Mouse (Mus musculus) hindbrain, embryonic 11.5 days (tissue): ENCODE data around the gene Vars2. TPM values are rescaled to one million over a fixed set of nuclear protein-coding genes. Genes with fewer than 3 reads are reported as not detected.

Experiments
- ATAC-seq: fragments of 200-750 bp; cut with Nextera tagmentation; 2 replicates; pipeline ENCODE4 v1.8.0; 2017; ENCODE audit warnings: mild to moderate bottlenecking, moderate TSS enrichment, moderate library complexity; ENCODE audit not compliant: low FRiP score
- DNase-seq: peaks from one replicate; pipeline ENCODE4 v3.0.0-alpha.2; 2015; ENCODE audit warnings: low spot score
- H3K27ac ChIP-seq: fragments of 300-500 bp; sonication (generic); 2 replicates; pipeline ENCODE4 v1.5.1; 2014; ENCODE audit warnings: mild to moderate bottlenecking, low read depth, low read length
- H3K27me3 ChIP-seq: fragments of 300-500 bp; sonication (generic); 2 replicates; pipeline ENCODE4 v1.6.1; 2014; ENCODE audit warnings: mild to moderate bottlenecking, low read length, moderate library complexity, mixed read lengths; ENCODE audit not compliant: control insufficient read depth, insufficient read depth
- H3K36me3 ChIP-seq: fragments of 300-500 bp; sonication (generic); 2 replicates; pipeline ENCODE4 v1.6.1; 2014; ENCODE audit warnings: mild to moderate bottlenecking, low read length, moderate library complexity, mixed read lengths; ENCODE audit not compliant: control insufficient read depth, insufficient read depth
- H3K4me1 ChIP-seq: fragments of 300-500 bp; sonication (generic); replicated peaks from 2 replicates; pipeline ENCODE4 v1.6.1; 2014; ENCODE audit warnings: low read length, mixed read lengths; ENCODE audit not compliant: control insufficient read depth, insufficient read depth
- H3K4me2 ChIP-seq: fragments of 300-500 bp; sonication (generic); replicated peaks from 2 replicates; pipeline ENCODE4 v1.6.1; 2014; ENCODE audit warnings: mild to moderate bottlenecking, low read depth, low read length
- H3K4me3 ChIP-seq: fragments of 300-500 bp; sonication (generic); 2 replicates; pipeline ENCODE4 v1.5.1; 2014; ENCODE audit warnings: low read depth, low read length
- H3K9ac ChIP-seq: fragments of 300-500 bp; sonication (generic); 2 replicates; pipeline ENCODE4 v1.6.1; 2014; ENCODE audit warnings: low read depth, low read length
- H3K9me3 ChIP-seq: fragments of 300-500 bp; sonication (generic); 2 replicates; pipeline ENCODE4 v1.6.1; 2016; ENCODE audit warnings: low read length; ENCODE audit not compliant: control insufficient read depth
- WGBS: fragments of 180-500 bp; shearing (Covaris S2); extraction: QIAGEN DNeasy Blood & Tissue Kit; methylation state at CpG from one replicate; pipeline ENCODE4 v1.1.7; 2014; 5-methylcytosine and 5-hydroxymethylcytosine counted together
- polyA plus RNA-seq: library from polyadenylated mRNA; unstranded; fragments of >200 nt; fragmentation: Nextera tagmentation; extraction: Ambion mirVana; gene quantifications from 2 replicates; pipeline ENCODE4 v1.2.1, GENCODE M21; 2014

The Vars2 gene
- polyA plus RNA-seq, 1 experiment from 2014 or later: 6.9 TPM

- no peaks in the 10 kb centered on the region for H3K9me3 ChIP-seq
- H3K4me1 ChIP-seq: peaks cover 10% of the 10 kb centered on the region
- H3K27me3 ChIP-seq: no peaks in the 10 kb centered on the region
- ATAC-seq (peak; percentile 84), DNase-seq (peak; percentile 79)
- peak overlapping the region; percentile 25 for H3K4me3 ChIP-seq
- peak overlapping the region; percentile 43 for H3K4me2 ChIP-seq
- peak overlapping the region; percentile 100 for H3K27ac ChIP-seq
- peak overlapping the region; percentile 35 for H3K9ac ChIP-seq
- peaks cover 16% of the 10 kb centered on the region for H3K36me3 ChIP-seq
- WGBS: 3% methylated on average over 16 of the region's 16 CpGs
Measured at GRCm38 (mm10) chr17:35697759-35698500, 30.5 kb upstream of the Vars2 start.

DNA sequence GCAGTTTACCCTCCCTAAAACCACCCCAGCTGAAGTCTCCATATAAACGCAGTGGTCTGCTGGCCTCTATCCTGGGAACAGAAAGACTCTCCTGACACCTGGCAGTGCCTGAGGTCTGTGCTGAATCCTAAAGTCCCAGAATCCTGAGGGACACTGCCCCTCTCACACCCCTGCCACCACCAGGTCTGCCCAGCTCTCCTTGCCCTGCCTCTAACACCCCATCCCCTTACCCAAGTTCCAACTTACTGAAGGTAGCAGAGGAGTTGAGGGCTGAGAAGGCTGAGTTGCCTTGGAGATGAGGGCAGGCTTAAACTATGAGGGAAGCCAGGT lies 30.0 kb upstream of the Vars2 start:
- WGBS: 22% methylated on average over 1 of the region's 1 CpGs
- H3K36me3 ChIP-seq: peaks cover 19% of the 10 kb centered on the region
- H3K4me1 ChIP-seq: peaks cover 10% of the 10 kb centered on the region
- peak; percentile 65; the same call in 1 of the 2 replicates for ATAC-seq
- peak overlapping the region; percentile 43 for H3K4me2 ChIP-seq
- H3K9ac ChIP-seq: peak overlapping the region; percentile 35
- no peaks in the 10 kb centered on the region for H3K27me3 ChIP-seq
- H3K9me3 ChIP-seq: no peaks in the 10 kb centered on the region
- H3K4me3 ChIP-seq: peak overlapping the region; percentile 25
- peak overlapping the region; percentile 100 for H3K27ac ChIP-seq
- DNase-seq: no peak

- no peak overlapping the region; the same call in 1 of the 2 replicates for H3K9ac ChIP-seq
- no peaks in the 10 kb centered on the region for H3K27me3 ChIP-seq
- DNase-seq: no peak
- no peak for ATAC-seq
- peak overlapping the region; percentile 43 for H3K4me2 ChIP-seq
- H3K4me3 ChIP-seq: peak overlapping the region; percentile 25; the same call in 1 of the 2 replicates
- no peaks in the 10 kb centered on the region for H3K9me3 ChIP-seq
- H3K4me1 ChIP-seq: peaks cover 10% of the 10 kb centered on the region
- H3K36me3 ChIP-seq: peaks cover 19% of the 10 kb centered on the region
- WGBS: 65% methylated on average over 6 of the region's 6 CpGs
- H3K27ac ChIP-seq: 0 out of 2 replicates have a peak overlapping the region, but pooled peaks have one; percentile 100
Measured at GRCm38 (mm10) chr17:35696691-35697090, 29.3 kb upstream of the Vars2 start.

DNA sequence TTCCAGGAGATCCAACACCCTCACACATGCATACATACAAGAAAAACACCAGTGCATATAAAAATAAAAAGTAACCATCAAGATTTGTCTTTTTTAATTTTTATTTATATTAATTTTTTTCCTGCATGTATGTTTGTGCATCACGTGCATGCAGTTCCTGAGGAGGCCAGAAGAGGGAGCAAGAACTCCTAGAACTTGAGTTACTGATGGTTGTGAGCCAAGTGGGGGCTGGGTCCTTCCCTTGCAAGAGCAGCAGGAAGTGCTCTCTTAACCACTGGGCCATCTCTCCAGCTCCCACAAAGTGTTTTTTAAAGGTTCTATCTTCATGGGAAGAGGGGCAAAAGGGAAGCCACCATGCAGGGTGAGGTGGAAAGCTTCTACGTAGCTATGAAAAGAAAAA lies 27.9 kb upstream of the Vars2 start:
- DNase-seq (peak; percentile 70), ATAC-seq (no peak)

DNA sequence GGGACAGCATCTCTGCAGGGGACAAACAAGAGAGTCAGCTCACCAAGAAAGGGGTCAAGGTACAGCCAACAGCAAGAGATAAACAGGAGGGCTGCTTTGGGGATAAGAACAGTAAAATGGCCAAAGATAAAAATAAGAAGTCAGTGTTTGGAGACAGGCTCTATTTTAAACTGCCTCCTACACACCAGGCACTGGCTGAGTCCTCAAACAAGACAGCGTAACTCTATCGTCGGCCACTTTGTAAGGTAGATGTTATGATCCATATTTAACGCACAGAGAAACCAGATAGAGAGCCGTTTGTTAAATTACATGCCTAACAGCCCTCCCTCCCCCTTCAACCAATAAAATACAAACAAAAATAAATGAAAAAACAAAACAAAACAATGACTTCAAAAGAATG lies 26.5 kb upstream of the Vars2 start:
- Histone ChIP-seq H3K4me2 (no peak overlapping the region), H3K4me3 (no peak overlapping the region), H3K27ac (no peak overlapping the region), H3K4me1 (peaks cover 6% of the 10 kb centered on the region; the same call in 1 of the 2 replicates), H3K9ac (no peak overlapping the region), H3K36me3 (peaks cover 28% of the 10 kb centered on the region), H3K27me3 (no peaks in the 10 kb centered on the region), H3K9me3 (no peaks in the 10 kb centered on the region)
- DNase-seq (no peak), ATAC-seq (no peak)
- 91% methylated on average over 5 of the region's 5 CpGs for WGBS

More for the DNA sequence above, 27.9 kb upstream of the Vars2 start:
- Histone ChIP-seq H3K36me3 (peaks cover 28% of the 10 kb centered on the region), H3K9me3 (no peaks in the 10 kb centered on the region), H3K27me3 (no peaks in the 10 kb centered on the region), H3K4me2 (no peak overlapping the region), H3K27ac (no peak overlapping the region), H3K9ac (no peak overlapping the region), H3K4me1 (peaks cover 10% of the 10 kb centered on the region), H3K4me3 (no peak overlapping the region)
- 91% methylated on average over 2 of the region's 2 CpGs for WGBS

DNA sequence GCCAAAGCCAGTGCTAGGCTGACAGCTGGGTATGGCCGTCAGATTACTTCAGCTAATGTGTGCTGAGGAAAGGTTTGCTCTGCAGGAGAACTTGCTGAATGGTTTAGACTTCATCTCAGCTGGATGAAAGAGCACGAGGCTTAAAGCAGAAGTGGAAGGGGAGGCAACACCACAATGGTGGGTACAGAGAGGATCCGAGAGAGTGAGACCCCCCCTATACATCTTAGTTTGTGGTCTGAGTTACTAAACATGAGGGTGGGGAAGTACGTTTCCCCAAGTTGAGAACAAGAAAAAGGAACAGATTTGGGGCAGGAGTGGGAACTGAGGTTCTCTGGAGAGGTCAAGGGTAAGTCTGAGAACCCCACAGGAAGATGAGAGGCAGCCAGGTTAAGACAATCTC lies 25.0 kb upstream of the Vars2 start:
- Histone ChIP-seq H3K27me3 (no peaks in the 10 kb centered on the region), H3K4me2 (no peak overlapping the region), H3K27ac (no peak overlapping the region), H3K9me3 (no peaks in the 10 kb centered on the region), H3K4me3 (no peak overlapping the region), H3K36me3 (peaks cover 37% of the 10 kb centered on the region), H3K4me1 (peaks cover 2% of the 10 kb centered on the region; the same call in 1 of the 2 replicates), H3K9ac (no peak overlapping the region)
- DNase-seq (no peak), ATAC-seq (no peak)
- WGBS: 85% methylated on average over 4 of the region's 4 CpGs

GRCm38 (mm10) chr17:35691811-35692210 lies 24.4 kb upstream of the Vars2 start:
- Histone ChIP-seq H3K36me3 (peaks cover 42% of the 10 kb centered on the region), H3K4me1 (no peaks in the 10 kb centered on the region; the same call in 1 of the 2 replicates), H3K4me2 (no peak overlapping the region), H3K9me3 (no peaks in the 10 kb centered on the region), H3K4me3 (no peak overlapping the region), H3K27ac (no peak overlapping the region), H3K27me3 (no peaks in the 10 kb centered on the region), H3K9ac (no peak overlapping the region)
- WGBS: 86% methylated on average over 4 of the region's 4 CpGs
- no peak for DNase-seq
- no peak for ATAC-seq

GRCm38 (mm10) chr17:35689936-35690645 lies 22.7 kb upstream of the Vars2 start:
- WGBS: 94% methylated on average over 18 of the region's 18 CpGs
- Histone ChIP-seq H3K9me3 (no peaks in the 10 kb centered on the region), H3K4me1 (no peaks in the 10 kb centered on the region), H3K4me3 (no peak overlapping the region), H3K27me3 (no peaks in the 10 kb centered on the region), H3K4me2 (no peak overlapping the region), H3K9ac (no peak overlapping the region), H3K27ac (no peak overlapping the region), H3K36me3 (peaks cover 47% of the 10 kb centered on the region)
- DNase-seq: no peak
- no peak for ATAC-seq
